Mouse (Mus musculus) limb, embryonic 10.5 days (tissue): ENCODE data around the gene Rab11fip4. TPM values are rescaled to one million over a fixed set of nuclear protein-coding genes. Genes with fewer than 3 reads are reported as not detected.

Experiments
- DNase-seq: peaks from one replicate; pipeline ENCODE4 v3.0.0-alpha.2; 2017; ENCODE audit warnings: low spot score
- H3K27ac ChIP-seq: fragments of 300-500 bp; sonication (generic); 2 replicates; pipeline ENCODE4 v1.5.1; 2016; ENCODE audit warnings: mild to moderate bottlenecking
- H3K27me3 ChIP-seq: fragments of 300-500 bp; sonication (generic); 2 replicates; pipeline ENCODE4 v1.6.1; 2016; ENCODE audit warnings: low read depth, mild to moderate bottlenecking; ENCODE audit not compliant: poor library complexity, severe bottlenecking
- H3K36me3 ChIP-seq: fragments of 300-500 bp; sonication (generic); 2 replicates; pipeline ENCODE4 v1.6.1; 2016; ENCODE audit warnings: mild to moderate bottlenecking, moderate library complexity
- H3K4me1 ChIP-seq: fragments of 300-500 bp; sonication (generic); 2 replicates; pipeline ENCODE4 v1.6.1; 2016
- H3K4me3 ChIP-seq: fragments of 300-500 bp; sonication (generic); 2 replicates; pipeline ENCODE4 v1.5.1; 2016; ENCODE audit warnings: mild to moderate bottlenecking, moderate library complexity
- H3K9me3 ChIP-seq: fragments of 300-500 bp; sonication (generic); replicated peaks from 2 replicates; pipeline ENCODE4 v1.6.1; 2016; ENCODE audit warnings: mild to moderate bottlenecking
- WGBS: fragments of 180-500 bp; shearing (Covaris S2); methylation state at CpG from one replicate; pipeline ENCODE4 v1.1.7; 2016; 5-methylcytosine and 5-hydroxymethylcytosine counted together
- polyA plus RNA-seq: library from polyadenylated mRNA; unstranded; fragments of >200 nt; fragmentation: Nextera tagmentation; extraction: Ambion mirVana; gene quantifications from 2 replicates; pipeline ENCODE4 v1.2.1, GENCODE M21; 2016

Rab11fip4 gene
- polyA plus RNA-seq, 1 experiment from 2014 or later: 13.4 TPM

DNA sequence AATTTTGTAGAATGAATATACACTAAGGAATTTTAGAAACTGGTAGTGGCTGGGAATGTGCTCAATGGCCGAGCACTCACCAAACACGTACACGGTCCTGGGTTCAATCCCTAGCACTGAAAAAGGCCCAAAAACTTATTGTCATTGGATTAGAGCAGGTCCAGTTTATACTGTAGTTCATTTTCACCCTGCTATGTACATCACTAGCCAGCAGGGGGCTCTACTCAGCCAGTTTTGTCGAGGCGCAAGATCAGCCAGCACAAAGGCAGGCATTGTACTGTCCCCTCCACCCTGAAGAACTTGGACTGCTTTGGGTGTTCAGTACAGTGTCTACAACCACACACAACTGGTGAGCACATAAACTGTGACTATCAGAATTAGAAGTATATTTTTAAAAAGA, 6.8 kb upstream of the Rab11fip4 start:
- 23% methylated on average over 5 of the region's 5 CpGs for WGBS
- peak; percentile 74 for DNase-seq

GRCm38 (mm10) chr11:79589317-79590075, 1.5 kb upstream of the Rab11fip4 start:
- Histone ChIP-seq H3K4me3 (no peak overlapping the region), H3K27ac (no peak overlapping the region), H3K4me1 (peaks cover 15% of the 10 kb centered on the region), H3K9me3 (no peaks in the 10 kb centered on the region), H3K27me3 (peaks cover 64% of the 10 kb centered on the region), H3K36me3 (no peaks in the 10 kb centered on the region)
- WGBS: 55% methylated on average over 14 of the region's 14 CpGs
- DNase-seq: no peak

More for the DNA sequence above, 6.8 kb upstream of the Rab11fip4 start:
- no peaks in the 10 kb centered on the region for H3K9me3 ChIP-seq
- H3K4me1 ChIP-seq: peaks cover 3% of the 10 kb centered on the region; the same call in 1 of the 2 replicates
- peak overlapping the region; percentile 37; the same call in 1 of the 2 replicates for H3K27ac ChIP-seq
- peaks cover 16% of the 10 kb centered on the region for H3K27me3 ChIP-seq
- peaks cover 6% of the 10 kb centered on the region for H3K36me3 ChIP-seq
- H3K4me3 ChIP-seq: no peak overlapping the region

DNA sequence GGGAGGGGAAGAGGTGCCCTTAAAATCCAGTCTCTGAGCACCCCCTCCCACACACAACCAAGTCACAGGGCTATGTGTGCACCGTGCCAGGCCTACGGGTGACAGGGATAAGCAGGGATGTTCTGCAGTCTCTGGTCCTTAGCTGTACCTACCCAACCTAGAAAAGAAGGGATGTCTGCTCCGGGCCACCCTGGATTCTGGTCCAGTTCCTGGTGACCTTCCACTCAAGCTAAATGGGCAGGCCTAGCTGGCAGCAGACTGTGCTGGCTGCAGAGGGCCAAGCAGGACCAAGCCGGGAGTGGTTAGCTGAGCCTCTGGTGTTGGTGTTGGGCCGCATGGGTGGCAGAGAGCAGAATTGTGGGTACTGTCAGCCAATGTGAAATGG, 571 bp downstream of the Rab11fip4 start:
- H3K27me3 ChIP-seq: peaks cover 64% of the 10 kb centered on the region
- DNase-seq: peak; percentile 48
- peaks cover 21% of the 10 kb centered on the region for H3K4me1 ChIP-seq

GRCm38 (mm10) chr11:79593495-79593894, 2.5 kb downstream of the Rab11fip4 start:
- WGBS: 35% methylated on average over 11 of the region's 11 CpGs
- H3K4me1 ChIP-seq: peaks cover 21% of the 10 kb centered on the region
- no peak overlapping the region for H3K27ac ChIP-seq
- no peak overlapping the region for H3K4me3 ChIP-seq
- H3K9me3 ChIP-seq: no peaks in the 10 kb centered on the region
- peak; percentile 75 for DNase-seq
- H3K36me3 ChIP-seq: no peaks in the 10 kb centered on the region
- H3K27me3 ChIP-seq: peaks cover 55% of the 10 kb centered on the region

More for the DNA sequence above, 571 bp downstream of the Rab11fip4 start:
- 32% methylated on average over 5 of the region's 5 CpGs for WGBS
- Histone ChIP-seq H3K27ac (peak overlapping the region; percentile 80), H3K9me3 (no peaks in the 10 kb centered on the region), H3K4me3 (peak overlapping the region; percentile 67), H3K36me3 (no peaks in the 10 kb centered on the region)

GRCm38 (mm10) chr11:79610454-79610853, 19.4 kb downstream of the Rab11fip4 start:
- DNase-seq: no peak
- H3K9me3 ChIP-seq: no peaks in the 10 kb centered on the region
- no peaks in the 10 kb centered on the region for H3K36me3 ChIP-seq
- H3K27ac ChIP-seq: 0 out of 2 replicates have a peak overlapping the region, but pooled peaks have one; percentile 53
- peaks cover 8% of the 10 kb centered on the region; the same call in 1 of the 2 replicates for H3K27me3 ChIP-seq
- peaks cover 44% of the 10 kb centered on the region for H3K4me1 ChIP-seq
- WGBS: 60% methylated on average over 2 of the region's 2 CpGs
- no peak overlapping the region for H3K4me3 ChIP-seq

- DNase-seq: no peak
- Histone ChIP-seq H3K4me3 (peak overlapping the region; percentile 8; the same call in 1 of the 2 replicates), H3K9me3 (no peaks in the 10 kb centered on the region), H3K27ac (peak overlapping the region; percentile 53), H3K36me3 (no peaks in the 10 kb centered on the region), H3K4me1 (peaks cover 44% of the 10 kb centered on the region), H3K27me3 (peaks cover 8% of the 10 kb centered on the region; the same call in 1 of the 2 replicates)
- WGBS: 20% methylated on average over 13 of the region's 13 CpGs
These were observed 20.1 kb downstream of the Rab11fip4 start for GRCm38 (mm10) chr11:79611011-79611666.

DNA sequence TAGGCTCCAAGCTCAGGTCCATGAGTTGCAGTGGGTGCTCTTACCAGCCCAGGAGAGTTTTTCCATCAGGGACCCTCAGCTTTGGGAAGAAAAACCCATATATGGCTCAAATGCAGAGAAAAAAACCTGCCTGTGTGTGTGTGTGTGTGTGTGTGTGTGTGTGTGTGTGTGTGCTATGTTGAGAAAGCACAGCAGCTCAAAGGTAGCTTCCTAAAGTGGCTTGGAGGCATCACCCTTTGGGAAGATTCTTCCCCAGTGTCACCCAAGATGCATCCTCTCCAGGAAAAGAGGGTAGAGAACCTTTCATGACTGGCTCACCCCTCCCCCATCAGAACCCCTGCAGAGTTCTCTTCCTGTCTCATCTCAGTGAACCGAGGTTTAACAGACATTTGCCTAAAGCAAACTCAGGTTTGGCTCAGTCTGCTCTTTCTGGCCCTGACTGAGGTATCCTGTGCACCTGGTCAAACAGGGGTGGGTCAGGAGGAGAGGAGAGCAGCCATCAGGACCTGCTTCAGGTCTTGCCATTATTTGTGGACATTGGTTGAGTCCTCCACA, 21.1 kb downstream of the Rab11fip4 start:
- 0% methylated on average over 1 of the region's 1 CpGs for WGBS
- H3K4me1 ChIP-seq: peaks cover 44% of the 10 kb centered on the region
- no peaks in the 10 kb centered on the region for H3K36me3 ChIP-seq
- H3K27ac ChIP-seq: peak overlapping the region; percentile 53
- peaks cover 8% of the 10 kb centered on the region; the same call in 1 of the 2 replicates for H3K27me3 ChIP-seq
- DNase-seq: no peak
- no peak overlapping the region for H3K4me3 ChIP-seq
- no peaks in the 10 kb centered on the region for H3K9me3 ChIP-seq

GRCm38 (mm10) chr11:79613084-79613483, 22.1 kb downstream of the Rab11fip4 start:
- DNase-seq: no peak
- Histone ChIP-seq H3K36me3 (no peaks in the 10 kb centered on the region), H3K9me3 (no peaks in the 10 kb centered on the region), H3K27ac (peak overlapping the region; percentile 47), H3K27me3 (peaks cover 8% of the 10 kb centered on the region; the same call in 1 of the 2 replicates), H3K4me1 (peaks cover 42% of the 10 kb centered on the region), H3K4me3 (no peak overlapping the region)
- WGBS: 47% methylated on average over 3 of the region's 3 CpGs

GRCm38 (mm10) chr11:79613711-79614110, 22.7 kb downstream of the Rab11fip4 start:
- Histone ChIP-seq H3K27ac (no peak overlapping the region), H3K4me1 (peaks cover 42% of the 10 kb centered on the region), H3K36me3 (no peaks in the 10 kb centered on the region), H3K4me3 (no peak overlapping the region), H3K27me3 (peaks cover 8% of the 10 kb centered on the region; the same call in 1 of the 2 replicates), H3K9me3 (no peaks in the 10 kb centered on the region)
- no peak for DNase-seq
- 53% methylated on average over 4 of the region's 4 CpGs for WGBS

DNA sequence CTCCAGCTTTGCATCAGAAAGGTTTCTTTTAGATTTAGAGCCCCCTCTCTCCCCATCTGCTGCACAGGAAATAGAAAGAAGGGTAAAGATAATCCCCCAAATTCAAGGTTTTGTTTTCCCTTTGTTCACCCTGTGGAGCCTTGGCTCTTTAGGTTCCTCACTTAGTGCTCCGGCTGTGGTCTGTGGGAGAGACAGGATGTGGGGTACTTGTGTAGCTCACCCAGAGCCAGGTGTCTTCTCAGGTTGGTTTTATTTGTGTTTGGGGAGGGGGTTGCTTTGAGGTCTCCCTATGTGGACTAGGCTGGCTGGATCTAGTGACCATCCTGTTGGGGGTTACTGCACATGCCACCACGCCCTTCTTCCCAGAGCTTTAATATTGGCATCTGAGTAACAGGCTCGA, 23.9 kb downstream of the Rab11fip4 start:
- Histone ChIP-seq H3K9me3 (no peaks in the 10 kb centered on the region), H3K4me3 (no peak overlapping the region), H3K27ac (no peak overlapping the region), H3K27me3 (peaks cover 8% of the 10 kb centered on the region; the same call in 1 of the 2 replicates), H3K36me3 (no peaks in the 10 kb centered on the region), H3K4me1 (peaks cover 39% of the 10 kb centered on the region)
- WGBS: 88% methylated on average over 3 of the region's 3 CpGs
- DNase-seq: no peak

GRCm38 (mm10) chr11:79615871-79616270, 24.9 kb downstream of the Rab11fip4 start:
- Histone ChIP-seq H3K4me1 (peaks cover 29% of the 10 kb centered on the region), H3K27ac (no peak overlapping the region), H3K27me3 (peaks cover 8% of the 10 kb centered on the region; the same call in 1 of the 2 replicates), H3K4me3 (no peak overlapping the region), H3K9me3 (no peaks in the 10 kb centered on the region), H3K36me3 (no peaks in the 10 kb centered on the region)
- DNase-seq: no peak
- 67% methylated on average over 5 of the region's 5 CpGs for WGBS

DNA sequence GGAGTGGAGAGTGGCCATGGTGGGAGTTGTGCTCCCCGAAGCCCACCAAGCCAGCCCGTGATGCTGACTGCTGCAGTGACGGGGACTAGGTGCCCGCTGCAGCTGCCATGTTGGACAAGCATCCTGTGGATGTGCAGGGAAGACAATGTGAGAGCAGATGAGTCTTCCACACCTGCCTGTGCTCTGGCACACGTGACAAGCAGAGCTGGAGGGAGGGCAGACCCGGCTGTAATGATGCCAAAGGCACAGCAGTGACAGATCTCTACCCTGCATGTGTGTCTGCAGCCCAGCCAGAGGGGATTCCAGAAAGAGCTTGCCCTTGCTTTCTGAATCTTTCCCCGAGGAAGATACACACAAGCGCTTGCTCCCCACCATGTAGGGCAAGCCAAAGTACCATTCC, 27.0 kb downstream of the Rab11fip4 start:
- H3K36me3 ChIP-seq: no peaks in the 10 kb centered on the region
- 91% methylated on average over 8 of the region's 8 CpGs for WGBS
- no peaks in the 10 kb centered on the region for H3K9me3 ChIP-seq
- peaks cover 8% of the 10 kb centered on the region for H3K4me1 ChIP-seq
- no peak overlapping the region for H3K27ac ChIP-seq
- H3K27me3 ChIP-seq: peaks cover 8% of the 10 kb centered on the region; the same call in 1 of the 2 replicates
- H3K4me3 ChIP-seq: no peak overlapping the region
- DNase-seq: no peak

DNA sequence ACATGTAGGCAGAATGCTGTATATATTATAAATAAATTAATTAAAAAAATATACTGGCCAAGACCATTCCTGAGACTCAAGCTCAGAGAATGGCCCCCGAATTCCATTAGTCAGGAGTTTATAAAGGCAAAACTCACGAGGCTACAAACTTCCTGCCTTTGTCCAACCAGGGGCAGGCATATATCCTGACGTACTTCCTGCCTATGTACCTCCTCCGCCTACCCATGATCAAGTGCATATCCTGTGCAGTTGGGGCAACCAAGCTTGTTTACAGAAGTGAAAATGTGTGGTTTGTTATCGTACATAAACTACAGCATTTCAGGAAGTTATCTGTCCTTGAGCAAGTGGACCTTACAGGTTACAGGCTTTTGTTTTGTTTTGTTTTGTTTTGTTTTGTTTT, 32.0 kb downstream of the Rab11fip4 start:
- no peaks in the 10 kb centered on the region for H3K27me3 ChIP-seq
- DNase-seq: no peak

More for the DNA sequence above, 32.0 kb downstream of the Rab11fip4 start:
- Histone ChIP-seq H3K36me3 (no peaks in the 10 kb centered on the region), H3K9me3 (no peaks in the 10 kb centered on the region), H3K27ac (no peak overlapping the region), H3K4me1 (peaks cover 6% of the 10 kb centered on the region), H3K4me3 (no peak overlapping the region)
- 85% methylated on average over 5 of the region's 5 CpGs for WGBS
